ENCODE assay signal across 12 mouse cellular contexts in genomic region chr3:121864734-121865445, GRCm38 (mm10). TPM values are rescaled to one million over a fixed set of nuclear protein-coding genes. Genes with fewer than 3 reads are reported as not detected.
DNase-seq lines count a peak whose midpoint lies in the region; ATAC-seq and TF ChIP-seq lines count a peak whose summit lies in the region.
"Had no signal": no experiment of that assay in that cellular context is flagged by ENCODE, and none has a peak within 500 bp of the region (broad histone marks: within the 10 kb centered on the region; RNA-seq: fewer than 3 reads in every experiment).

No protein-coding gene starts in this region.

- H3K4me3 ChIP-seq in liver, adult 2 months (ENCODE audit: insufficient read depth, low read depth, low read length), result no peak overlapping the region
- no peak overlapping the region for H3K4me3 ChIP-seq in liver, embryonic 11.5 days (ENCODE audit: low read depth, low read length)
- H3K4me3 ChIP-seq in lung, adult 2 months (replicated peaks; ENCODE audit: extremely low read depth, low read depth, low read length), result no peak overlapping the region
- H3K4me3 ChIP-seq in stomach, embryonic 16.5 days (replicated peaks; ENCODE audit: low read length), result no peak overlapping the region
- no peak overlapping the region for H3K4me3 ChIP-seq in hindbrain, postnatal 0 days (ENCODE audit: low read length)
- H3K4me3 ChIP-seq: heart, adult 2 months; liver, embryonic 15.5 days had no signal

- peak; percentile 80 for DNase-seq in liver, adult 2 months (ENCODE audit: extremely low read depth, low read depth, low spot score)
- DNase-seq in liver, embryonic 11.5 days (ENCODE audit: low spot score), result no peak
- DNase-seq in kidney, adult 18-20 months, result peak; percentile 53
- peak; percentile 77 for DNase-seq in lung, adult 2 months
- no peak for DNase-seq in hindbrain, postnatal 0 days (ENCODE audit: low spot score)
- no peak for DNase-seq in cerebellum, postnatal 14 days
- no peak for DNase-seq in cerebellum, postnatal 10 days
- DNase-seq: cerebellum, postnatal 25 days; heart, adult 2 months; spleen, adult 18-20 months had no signal

- H3K4me2 ChIP-seq in liver, embryonic 11.5 days, result no peak overlapping the region
- peak overlapping the region; percentile 0; the same call in 1 of the 2 replicates for H3K4me2 ChIP-seq in stomach, embryonic 16.5 days (ENCODE audit: low read depth, low read length)
- no peak overlapping the region for H3K4me2 ChIP-seq in hindbrain, postnatal 0 days (ENCODE audit: low read depth, low read length)
- H3K4me2 ChIP-seq: liver, embryonic 15.5 days had no signal

- no peak for TF ChIP-seq POLR2A in liver, adult 2 months (IDR thresholded peaks at IDR 0.05; ENCODE audit: extremely low read depth, insufficient read depth, low read length)
- peak; percentile 20; the same call in 1 of the 2 replicates for TF ChIP-seq POLR2A in lung, adult 2 months (IDR thresholded peaks at IDR 0.05; ENCODE audit: borderline replicate concordance, extremely low read depth, low read depth, low read length)

- H3K9me3 ChIP-seq in liver, embryonic 11.5 days (ENCODE audit: control insufficient read depth, low read length), result no peaks in the 10 kb centered on the region
- no peaks in the 10 kb centered on the region for H3K9me3 ChIP-seq in stomach, embryonic 16.5 days (replicated peaks; ENCODE audit: control insufficient read depth, low read length)
- H3K9me3 ChIP-seq in hindbrain, postnatal 0 days (ENCODE audit: low read length), result no peaks in the 10 kb centered on the region
- H3K9me3 ChIP-seq: liver, embryonic 15.5 days had no signal

- no peak for ATAC-seq in liver, embryonic 11.5 days (replicated peaks; ENCODE audit: low FRiP score)
- ATAC-seq in stomach, embryonic 16.5 days (ENCODE audit: insufficient read depth, low FRiP score), result peak; percentile 87
- no peak for ATAC-seq in hindbrain, postnatal 0 days

- no peaks in the 10 kb centered on the region for H3K27me3 ChIP-seq in liver, adult 2 months (ENCODE audit: control insufficient read depth, insufficient read depth, low read length)
- H3K27me3 ChIP-seq in liver, embryonic 11.5 days (replicated peaks; ENCODE audit: control insufficient read depth, insufficient read depth, low read length), result no peaks in the 10 kb centered on the region
- H3K27me3 ChIP-seq in stomach, embryonic 16.5 days (ENCODE audit: control insufficient read depth, insufficient read depth, low read length), result no peaks in the 10 kb centered on the region
- H3K27me3 ChIP-seq in hindbrain, postnatal 0 days (ENCODE audit: insufficient read depth, low read length), result no peaks in the 10 kb centered on the region
- H3K27me3 ChIP-seq: liver, embryonic 15.5 days had no signal

- peaks cover 25% of the 10 kb centered on the region for H3K4me1 ChIP-seq in liver, adult 2 months (ENCODE audit: control insufficient read depth, insufficient read depth, low read length)
- H3K4me1 ChIP-seq in liver, embryonic 11.5 days (replicated peaks; ENCODE audit: control insufficient read depth, insufficient read depth, low read length), result no peaks in the 10 kb centered on the region
- peaks cover 5% of the 10 kb centered on the region; the same call in 1 of the 2 replicates for H3K4me1 ChIP-seq in lung, adult 2 months (ENCODE audit: control insufficient read depth, insufficient read depth, low read length)
- peaks cover 3% of the 10 kb centered on the region; the same call in 1 of the 2 replicates for H3K4me1 ChIP-seq in stomach, embryonic 16.5 days (ENCODE audit: control insufficient read depth, insufficient read depth, low read length)
- no peaks in the 10 kb centered on the region for H3K4me1 ChIP-seq in hindbrain, postnatal 0 days (ENCODE audit: insufficient read depth, low read length)

- H3K79me2 ChIP-seq in liver, adult 2 months (ENCODE audit: control insufficient read depth, insufficient read depth, low read length), result no peaks in the 10 kb centered on the region

- no peaks in the 10 kb centered on the region for H3K36me3 ChIP-seq in liver, adult 2 months (ENCODE audit: control insufficient read depth, insufficient read depth, low read length)
- no peaks in the 10 kb centered on the region for H3K36me3 ChIP-seq in liver, embryonic 11.5 days (ENCODE audit: control insufficient read depth, insufficient read depth, low read length)
- H3K36me3 ChIP-seq in stomach, embryonic 16.5 days (ENCODE audit: control insufficient read depth, insufficient read depth, low read length), result no peaks in the 10 kb centered on the region
- H3K36me3 ChIP-seq in hindbrain, postnatal 0 days (ENCODE audit: insufficient read depth, low read length), result no peaks in the 10 kb centered on the region
- H3K36me3 ChIP-seq: liver, embryonic 15.5 days had no signal

- WGBS in liver, adult 2 months, result 46% methylated on average over 8 of the region's 8 CpGs
- 47% methylated on average over 8 of the region's 8 CpGs for WGBS in liver, embryonic 11.5 days
- 50% methylated on average over 8 of the region's 8 CpGs for WGBS in lung, adult 2 months
- 38% methylated on average over 8 of the region's 8 CpGs for WGBS in stomach, embryonic 16.5 days
- 62% methylated on average over 8 of the region's 8 CpGs for WGBS in hindbrain, postnatal 0 days

- TF ChIP-seq CTCF in liver, adult 2 months (IDR thresholded peaks at IDR 0.05; ENCODE audit: low read depth, low read length), result no peak
- no peak for TF ChIP-seq CTCF in lung, adult 2 months (IDR thresholded peaks at IDR 0.05; ENCODE audit: insufficient read depth, low read length)
- TF ChIP-seq CTCF in hindbrain, postnatal 0 days (IDR thresholded peaks at IDR 0.05; ENCODE audit: low read depth), result no peak

- no peak overlapping the region for H3K9ac ChIP-seq in liver, adult 2 months (ENCODE audit: low read depth, low read length)
- H3K9ac ChIP-seq in liver, embryonic 11.5 days (ENCODE audit: low read depth, low read length), result no peak overlapping the region
- no peak overlapping the region for H3K9ac ChIP-seq in stomach, embryonic 16.5 days (ENCODE audit: low read length)
- H3K9ac ChIP-seq in hindbrain, postnatal 0 days (replicated peaks; ENCODE audit: low read length), result no peak overlapping the region
- H3K9ac ChIP-seq: liver, embryonic 15.5 days had no signal

- peak overlapping the region; percentile 88 for H3K27ac ChIP-seq in liver, adult 2 months (replicated peaks; ENCODE audit: insufficient read depth, low read depth, low read length)
- no peak overlapping the region for H3K27ac ChIP-seq in liver, embryonic 11.5 days (ENCODE audit: low read depth, low read length)
- H3K27ac ChIP-seq in stomach, embryonic 16.5 days (ENCODE audit: low read length), result peak overlapping the region; percentile 82
- no peak overlapping the region for H3K27ac ChIP-seq in hindbrain, postnatal 0 days
- H3K27ac ChIP-seq: heart, adult 2 months; liver, embryonic 15.5 days had no signal

RNA-seq across cellular contexts. Expression of gene Abcd3, which starts 49.8 kb away (rescaled TPM):
- total RNA-seq in liver, adult 2 months (2014; rRNA removed), result 277 and 397 TPM in 2 replicates
- polyA plus RNA-seq in liver, adult 2 months (2012; rRNA removed), result 45.5 and 49.5 TPM in 2 replicates
- polyA plus RNA-seq in liver, embryonic 11.5 days (2014; fragmentation: Nextera tagmentation; extraction: Ambion mirVana), result 41.5 and 49.1 TPM in 2 replicates
- polyA plus RNA-seq in lung, adult 2 months (2012; rRNA removed), result 8.3 and 18.2 TPM in 2 replicates
- 90.5 and 95.6 TPM in 2 replicates for polyA plus RNA-seq in stomach, embryonic 16.5 days (2015; fragmentation: Nextera tagmentation; extraction: Ambion mirVana)
- 50.1 and 53.5 TPM in 2 replicates for total RNA-seq in hindbrain, postnatal 0 days (2014; rRNA removed)
- polyA plus RNA-seq in hindbrain, postnatal 0 days (2015; fragmentation: Nextera tagmentation; extraction: Ambion mirVana), result 85.9 and 89.5 TPM in 2 replicates

Comparison
In these comparisons a context has a peak if more than half of its experiments do, and no peak if none do; other contexts are left out.
1. DNase-seq: peak in liver, adult 2 months (single experiment), kidney, adult 18-20 months (single experiment) and lung, adult 2 months (single experiment); none in liver, embryonic 11.5 days (single experiment), hindbrain, postnatal 0 days (single experiment), cerebellum, postnatal 14 days (0 of 2) and cerebellum, postnatal 10 days (0 of 2).
2. H3K27ac ChIP-seq: peak in liver, adult 2 months (single experiment) and stomach, embryonic 16.5 days (single experiment); none in liver, embryonic 11.5 days (single experiment) and hindbrain, postnatal 0 days (single experiment).